Mouse (Mus musculus): ENCODE results near the gene Rnf217. TPM values are rescaled to one million over a fixed set of nuclear protein-coding genes. Genes with fewer than 3 reads are reported as not detected.

Gene Rnf217
- total and polyA plus RNA-seq, 3 experiments, result not detected

DNA sequence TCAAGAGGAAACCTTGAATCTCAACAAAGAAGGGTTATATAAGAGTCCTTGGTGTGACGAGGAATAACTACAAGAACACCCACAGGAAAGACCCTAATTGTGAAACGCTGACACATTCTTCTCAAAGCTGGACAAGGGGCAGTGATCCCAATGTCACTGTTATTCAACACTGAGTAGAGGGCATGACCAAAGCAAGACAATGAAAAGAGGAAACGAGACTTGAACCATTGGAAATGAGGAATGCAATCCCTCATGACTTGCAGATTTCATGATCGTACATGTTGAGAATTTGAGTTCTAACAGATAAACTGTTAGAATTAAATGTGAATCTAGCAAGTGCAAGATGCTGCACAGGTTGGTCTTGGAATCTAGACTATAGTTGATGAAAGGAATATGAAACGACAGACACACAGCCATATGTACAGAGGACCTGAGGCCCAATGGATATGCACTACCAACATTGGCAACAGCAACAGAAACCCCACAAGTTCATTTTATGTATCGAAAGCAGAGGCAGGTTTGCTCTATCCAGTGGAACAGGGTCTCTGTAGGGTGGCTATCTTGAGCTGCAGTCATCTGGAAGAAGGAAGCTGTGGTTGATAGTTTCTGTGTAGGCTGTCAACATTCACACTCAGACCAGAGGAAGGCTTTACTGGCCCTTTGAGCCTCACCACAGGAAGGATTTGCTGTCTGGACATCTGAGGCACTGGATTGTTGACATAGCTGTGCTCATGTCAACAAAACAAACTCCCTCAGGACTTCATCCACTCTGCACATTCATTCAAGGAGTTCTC is 64.6 kb downstream of the Rnf217 start:
- TF ChIP-seq UBTF (IDR thresholded peaks at IDR 0.05; ENCODE audit: low read depth, low read length), result no peak
- TF ChIP-seq CTCF (conservative IDR thresholded peaks at IDR 0.05 in 1 of 2, IDR thresholded peaks at IDR 0.05 in 1 of 2; ENCODE audit: low read depth in 2 of 2, low read length in 2 of 2), result no peak
- TF ChIP-seq RAD21 (IDR thresholded peaks at IDR 0.05; ENCODE audit: low read depth, low read length), result no peak
- no peak for TF ChIP-seq JUND (conservative IDR thresholded peaks at IDR 0.05; ENCODE audit: low read depth, low read length)
- TF ChIP-seq PAX5 (IDR thresholded peaks at IDR 0.05; ENCODE audit: low read length), result no peak
- TF ChIP-seq HCFC1 (IDR thresholded peaks at IDR 0.05; ENCODE audit: low read depth, low read length), result no peak
- no peak for TF ChIP-seq ETS1 (conservative IDR thresholded peaks at IDR 0.05; ENCODE audit: low read depth, low read length)
- TF ChIP-seq POLR2AphosphoS2 (IDR thresholded peaks at IDR 0.05; ENCODE audit: low read depth, low read length), result no peak
- no peak for TF ChIP-seq ZNF384 (IDR thresholded peaks at IDR 0.05; ENCODE audit: low read depth, low read length)
- TF ChIP-seq USF2 (conservative IDR thresholded peaks at IDR 0.05; ENCODE audit: low read depth, low read length), result no peak
- TF ChIP-seq MEF2A (IDR thresholded peaks at IDR 0.05; ENCODE audit: borderline replicate concordance, low read depth, low read length), result no peak
- TF ChIP-seq IRF4 (IDR thresholded peaks at IDR 0.05; ENCODE audit: low read depth, low read length), result no peak
- TF ChIP-seq MYC (IDR thresholded peaks at IDR 0.05; ENCODE audit: low read depth, low read length), result no peak
- no peak for TF ChIP-seq GABPA (IDR thresholded peaks at IDR 0.05; ENCODE audit: insufficient replicate concordance, low read depth, low read length)
- TF ChIP-seq NELFE (IDR thresholded peaks at IDR 0.05; ENCODE audit: low read depth, low read length), result no peak
- TF ChIP-seq JUN (IDR thresholded peaks at IDR 0.05; ENCODE audit: insufficient read depth, low read depth, low read length), result no peak
- no peak for TF ChIP-seq EP300 (IDR thresholded peaks at IDR 0.05; ENCODE audit: low read length)
- TF ChIP-seq TBP (conservative IDR thresholded peaks at IDR 0.05; ENCODE audit: low read depth, low read length), result no peak
- no peak for TF ChIP-seq KAT2A (IDR thresholded peaks at IDR 0.05; ENCODE audit: insufficient replicate concordance, low read length)
- no peak for TF ChIP-seq CHD1 (IDR thresholded peaks at IDR 0.05; ENCODE audit: low read depth, low read length)
- Histone ChIP-seq H3K9me3 (replicated peaks; ENCODE audit: low read length) (no peaks in the 10 kb centered on the region), H3K27ac (ENCODE audit: insufficient read depth, low read depth) (no peak overlapping the region), H3K4me1 (ENCODE audit: control insufficient read depth in 1 of 2, insufficient read depth in 2 of 2) (no peaks in the 10 kb centered on the region), H3K4me3 (replicated peaks in 1 of 3; ENCODE audit: low read depth in 2 of 3, low read length in 2 of 3, poor library complexity in 1 of 3) (no peak overlapping the region), H3K4me2 (ENCODE audit: insufficient read depth, low read depth, poor library complexity, severe bottlenecking) (no peak overlapping the region), H3K36me3 (replicated peaks in 1 of 2; ENCODE audit: control insufficient read depth in 1 of 2, insufficient read depth in 1 of 2, low read length in 1 of 2) (no peaks in the 10 kb centered on the region), H3K9ac (ENCODE audit: insufficient read depth, low read depth) (no peak overlapping the region), H3K79me2 (replicated peaks; ENCODE audit: control insufficient read depth, extremely low read depth, insufficient read depth, poor library complexity, severe bottlenecking) (no peaks in the 10 kb centered on the region), H3K27me3 (replicated peaks) (no peaks in the 10 kb centered on the region)
- DNase-seq (ENCODE audit: extremely low read depth), result no peak
- dilution Hi-C loops (cut with MboI; ENCODE audit: extremely low pct_ligation_motif_present, extremely low pct_unique_long_range_greater_than_20kb, low sequenced_read_pairs) (no loop called here), in situ Hi-C loops (cut with MboI; ENCODE audit: low pct_ligation_motif_present, low pct_unique_long_range_greater_than_20kb, low sequenced_read_pairs) (no loop called here)

DNA sequence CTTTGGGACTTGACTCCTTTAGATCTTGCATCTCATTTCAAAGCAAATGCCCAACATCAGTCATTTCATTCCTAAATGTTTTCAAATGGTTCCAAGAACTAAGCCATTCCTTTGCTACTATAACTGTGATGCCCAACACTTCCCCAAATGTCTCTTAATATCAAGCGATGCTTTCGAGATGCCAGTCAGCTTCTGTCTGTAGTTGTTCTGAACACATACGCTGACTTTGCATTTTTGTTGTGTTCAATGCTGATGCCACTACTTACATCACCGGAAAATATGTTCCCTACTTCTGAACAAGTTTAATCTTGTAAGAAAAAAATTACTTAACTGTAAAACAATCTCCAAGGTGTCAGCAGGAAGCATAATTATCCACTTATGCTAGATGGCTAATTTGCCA is 68.5 kb downstream of the Rnf217 start:
- no peak overlapping the region for H3K4me2 ChIP-seq (ENCODE audit: insufficient read depth, low read depth, poor library complexity, severe bottlenecking)
- H3K36me3 ChIP-seq (replicated peaks in 1 of 2; ENCODE audit: control insufficient read depth in 1 of 2, insufficient read depth in 1 of 2, low read length in 1 of 2), result no peaks in the 10 kb centered on the region
- no peaks in the 10 kb centered on the region for H3K79me2 ChIP-seq (replicated peaks; ENCODE audit: control insufficient read depth, extremely low read depth, insufficient read depth, poor library complexity, severe bottlenecking)
- TF ChIP-seq CHD1 (IDR thresholded peaks at IDR 0.05; ENCODE audit: low read depth, low read length) (no peak), MAFK (IDR thresholded peaks at IDR 0.05; ENCODE audit: insufficient replicate concordance, low read length) (0 out of 2 replicates have a peak, but pooled peaks have one; percentile 42)
- H3K27me3 ChIP-seq (replicated peaks), result no peaks in the 10 kb centered on the region
- no peaks in the 10 kb centered on the region for H3K4me1 ChIP-seq (ENCODE audit: control insufficient read depth in 1 of 2, insufficient read depth in 2 of 2)
- no peak overlapping the region for H3K4me3 ChIP-seq (replicated peaks in 1 of 3; ENCODE audit: low read depth in 2 of 3, low read length in 2 of 3, poor library complexity in 1 of 3)
- no peak for DNase-seq (ENCODE audit: extremely low read depth)
- no peaks in the 10 kb centered on the region for H3K9me3 ChIP-seq (replicated peaks; ENCODE audit: low read length)
- no peak overlapping the region for H3K9ac ChIP-seq (ENCODE audit: insufficient read depth, low read depth)
- H3K27ac ChIP-seq (ENCODE audit: insufficient read depth, low read depth), result no peak overlapping the region
- dilution Hi-C loops (cut with MboI; ENCODE audit: extremely low pct_ligation_motif_present, extremely low pct_unique_long_range_greater_than_20kb, low sequenced_read_pairs), result no loop called here
- in situ Hi-C loops (cut with MboI; ENCODE audit: low pct_ligation_motif_present, low pct_unique_long_range_greater_than_20kb, low sequenced_read_pairs), result no loop called here
